Mouse (Mus musculus) heart, adult 2 months (tissue): ENCODE results near the gene Soga1. TPM values are rescaled to one million over a fixed set of nuclear protein-coding genes. Genes with fewer than 3 reads are reported as not detected.
A peak's percentile ranks its signal among the peaks of the same experiment; 100 is the strongest.

Experiments used
- DNase-seq, 2 experiments: peaks; one replicate each; pipeline ENCODE4 v3.0.0; 2021
- H3K27ac ChIP-seq: fragments of 200-600 bp; 2 replicates; pipeline ENCODE4 v1.8.1; 2022
- H3K27me3 ChIP-seq: fragments of 200-500 bp; 2 replicates; pipeline ENCODE4 v1.6.1; 2012; ENCODE audit warnings: mild to moderate bottlenecking, low read length, inconsistent platforms, mixed read lengths; ENCODE audit not compliant: control insufficient read depth, insufficient read depth
- H3K36me3 ChIP-seq: fragments of 200-500 bp; 2 replicates; pipeline ENCODE4 v1.6.1; 2012; ENCODE audit warnings: low read length, inconsistent platforms; ENCODE audit not compliant: control insufficient read depth, insufficient read depth
- H3K4me1 ChIP-seq: fragments of 200-500 bp; 2 replicates; pipeline ENCODE4 v1.6.1; 2011; ENCODE audit warnings: low read length; ENCODE audit not compliant: control insufficient read depth, insufficient read depth
- H3K4me3 ChIP-seq: fragments of 200-600 bp; 2 replicates; pipeline ENCODE4 v1.8.1; 2022
- H3K79me2 ChIP-seq: fragments of 200-500 bp; replicated peaks from 2 replicates; pipeline ENCODE4 v1.6.1; 2012; ENCODE audit warnings: mild to moderate bottlenecking, inconsistent platforms, low read length, moderate library complexity, mixed read lengths; ENCODE audit not compliant: control insufficient read depth, insufficient read depth
- H3K9ac ChIP-seq: fragments of 200-500 bp; 2 replicates; pipeline ENCODE4 v1.6.1; 2012; ENCODE audit warnings: low read depth, mild to moderate bottlenecking, control low read depth, inconsistent platforms, low read length, mixed read lengths
- CTCF ChIP-seq: fragments of 200-600 bp; IDR thresholded peaks from 2 replicates; pipeline ENCODE4 v1.8.1; 2022; ENCODE audit warnings: antibody characterized with exemption, mild to moderate bottlenecking, moderate library complexity
- EP300 ChIP-seq: fragments of 200-500 bp; IDR thresholded peaks from 2 replicates; pipeline ENCODE4 v1.6.1; 2011; ENCODE audit warnings: low read depth, low read length, control low read depth; ENCODE audit not compliant: insufficient read depth
- POLR2A ChIP-seq: fragments of 200-500 bp; IDR thresholded peaks from 2 replicates; pipeline ENCODE4 v1.6.1; 2011; ENCODE audit warnings: mild to moderate bottlenecking, low read depth, low read length, control low read depth; ENCODE audit not compliant: insufficient read depth
- WGBS: fragments of 180-500 bp; shearing (Covaris S2); methylation state at CpG from one replicate; pipeline ENCODE4 v1.1.7; 2018; 5-methylcytosine and 5-hydroxymethylcytosine counted together
- intact Hi-C: fragments of 180-260 bp; cut with DNase I; formaldehyde crosslinking; loops from one replicate; pipeline ENCODE4 v1.15.1; 2025
- polyA plus RNA-seq: library from polyadenylated mRNA; depleted of rRNA; stranded (reverse); fragments of >200 nt; gene quantifications from 2 replicates; pipeline ENCODE4 v1.2.3, GENCODE M21; 2012
- total RNA-seq, 2 experiments: library from RNA; stranded (reverse); gene quantifications; 2 replicates each; pipeline ENCODE4 v1.2.3; 2021

The Soga1 gene
- total and polyA plus RNA-seq, 3 experiments: 4.8 to 11.7 (median 10.0) TPM

DNA sequence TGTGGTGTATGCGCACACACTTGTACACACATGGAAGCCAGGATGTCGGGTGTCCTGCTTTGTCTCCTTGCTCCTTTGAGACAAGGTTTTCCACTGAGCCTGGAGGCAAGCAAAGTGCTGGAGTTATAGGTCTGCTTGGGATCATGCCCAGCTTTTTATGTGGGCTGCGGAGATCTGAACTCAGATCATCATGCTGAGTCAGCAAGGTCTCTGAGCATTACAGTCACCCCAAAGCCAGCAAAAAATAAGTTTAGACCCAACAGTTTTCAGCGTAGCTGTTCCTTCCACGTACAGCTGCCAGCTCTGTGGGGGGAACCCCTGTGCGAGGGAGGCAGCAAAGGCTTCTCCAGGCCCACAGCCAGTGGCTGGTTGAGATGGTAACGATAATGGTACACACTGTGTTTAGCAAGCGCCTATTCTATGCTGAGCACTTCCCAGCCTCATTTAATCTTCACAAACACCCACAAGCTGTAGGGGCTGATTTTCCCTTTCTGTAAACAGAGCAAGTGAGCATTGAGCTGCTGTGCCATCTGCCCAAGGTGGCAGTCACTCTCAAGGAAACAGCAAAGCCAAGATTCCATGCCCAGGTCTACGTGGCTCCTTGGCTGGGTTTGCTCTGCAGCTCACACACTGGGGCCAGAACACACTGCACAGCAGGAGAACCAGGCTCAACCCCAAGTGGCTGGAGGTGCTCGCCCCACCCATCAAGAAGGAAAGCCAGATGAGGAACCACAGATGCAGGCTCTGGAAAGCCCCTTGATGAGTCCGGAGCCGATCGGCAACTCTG is 30.5 kb downstream of the Soga1 start:
- 76% methylated on average over 13 of the region's 13 CpGs for WGBS

DNA sequence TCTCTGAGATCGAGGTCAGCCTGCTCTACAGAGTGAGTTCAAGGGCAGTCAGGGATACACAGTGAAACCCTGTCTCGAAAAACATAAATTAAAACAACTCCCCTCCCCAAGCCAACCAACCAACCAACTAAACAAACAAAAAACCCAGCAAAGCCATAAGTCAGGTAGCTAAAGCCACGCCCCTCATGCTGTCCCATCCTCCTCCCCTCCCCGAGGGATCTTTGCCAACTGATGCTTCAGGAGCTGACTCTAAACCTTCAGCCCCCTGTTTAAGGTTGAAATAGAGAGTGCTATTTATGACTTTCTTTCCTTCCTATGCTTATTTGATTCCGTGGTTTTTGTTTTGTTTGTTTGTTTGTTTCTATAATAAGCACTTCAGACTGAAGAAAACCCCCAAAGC is 32.1 kb downstream of the Soga1 start:
- WGBS: 89% methylated on average over 5 of the region's 5 CpGs
- Histone ChIP-seq H3K27me3 (no peaks in the 10 kb centered on the region), H3K9ac (no peak overlapping the region), H3K36me3 (no peaks in the 10 kb centered on the region), H3K27ac (no peak overlapping the region), H3K79me2 (peaks cover 2% of the 10 kb centered on the region), H3K4me3 (no peak overlapping the region), H3K4me1 (peaks cover 2% of the 10 kb centered on the region; the same call in 1 of the 2 replicates)
- no peak for DNase-seq
- TF ChIP-seq EP300 (no peak), POLR2A (no peak), CTCF (no peak)
- intact Hi-C loops: no loop called here

More for the DNA sequence above, 30.5 kb downstream of the Soga1 start:
- no peak for DNase-seq
- no peak overlapping the region for H3K4me3 ChIP-seq
- H3K27me3 ChIP-seq: no peaks in the 10 kb centered on the region
- intact Hi-C loops: no loop called here
- H3K36me3 ChIP-seq: no peaks in the 10 kb centered on the region
- H3K79me2 ChIP-seq: peaks cover 2% of the 10 kb centered on the region
- H3K27ac ChIP-seq: no peak overlapping the region
- TF ChIP-seq CTCF (no peak), EP300 (no peak), POLR2A (no peak)
- no peak overlapping the region for H3K9ac ChIP-seq
- peaks cover 2% of the 10 kb centered on the region; the same call in 1 of the 2 replicates for H3K4me1 ChIP-seq

DNA sequence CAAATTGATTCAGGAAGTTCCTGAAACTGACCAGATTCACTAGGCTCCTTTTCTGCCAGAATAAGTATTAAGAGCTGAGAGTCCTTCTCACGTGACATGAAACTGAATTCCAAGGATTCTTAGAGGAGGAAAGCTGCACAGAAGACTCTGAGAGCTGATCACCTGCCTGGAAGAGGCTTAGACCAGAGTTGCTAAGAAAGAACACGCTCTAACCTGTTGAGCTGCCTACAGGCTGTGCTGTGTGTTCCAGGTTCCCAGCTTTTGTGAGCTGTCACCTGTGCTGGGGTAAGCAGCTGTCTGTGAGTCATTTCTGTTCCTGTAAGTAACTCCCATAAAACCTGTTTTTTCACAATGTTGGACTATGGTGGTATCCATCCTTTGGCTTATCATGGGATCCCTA is 33.1 kb downstream of the Soga1 start:
- intact Hi-C loops: no loop called here
- no peaks in the 10 kb centered on the region for H3K27me3 ChIP-seq
- no peak overlapping the region for H3K27ac ChIP-seq
- H3K4me3 ChIP-seq: no peak overlapping the region
- H3K36me3 ChIP-seq: no peaks in the 10 kb centered on the region
- no peak overlapping the region for H3K9ac ChIP-seq
- no peak for TF ChIP-seq CTCF
- 100% methylated on average over 2 of the region's 2 CpGs for WGBS
- peaks cover 3% of the 10 kb centered on the region; the same call in 1 of the 2 replicates for H3K4me1 ChIP-seq
- H3K79me2 ChIP-seq: peaks cover 2% of the 10 kb centered on the region
- no peak for DNase-seq

DNA sequence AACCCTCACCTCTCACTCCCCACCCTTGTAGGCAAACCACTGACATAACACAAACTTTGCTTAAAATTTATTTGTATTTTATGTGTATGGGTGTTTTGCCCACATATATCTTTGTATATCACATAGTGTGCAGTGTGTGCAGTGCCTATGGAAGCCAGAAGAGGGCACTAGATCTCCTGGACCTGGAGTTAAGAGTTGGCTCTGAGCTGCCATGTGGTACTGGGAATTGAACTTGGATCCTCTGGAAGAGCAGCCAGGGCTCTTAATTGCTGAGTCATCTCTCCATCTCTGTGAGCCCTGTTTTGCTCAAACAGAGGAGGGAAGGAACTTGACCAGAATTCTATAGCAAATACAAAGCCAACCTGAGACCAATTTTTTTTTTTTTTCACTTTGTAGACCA is 35.1 kb downstream of the Soga1 start:
- DNase-seq: no peak
- TF ChIP-seq EP300: no peak
- TF ChIP-seq CTCF: peak; percentile 64
- Histone ChIP-seq H3K27me3 (no peaks in the 10 kb centered on the region), H3K27ac (no peak overlapping the region), H3K79me2 (peaks cover 3% of the 10 kb centered on the region), H3K4me1 (peaks cover 1% of the 10 kb centered on the region; the same call in 1 of the 2 replicates), H3K9ac (no peak overlapping the region), H3K4me3 (no peak overlapping the region), H3K36me3 (no peaks in the 10 kb centered on the region)
- intact Hi-C loops: loop anchor here (2.0 kb wide), 1 partner anchor 51 kb away; no protein-coding TSS in a partner anchor

DNA sequence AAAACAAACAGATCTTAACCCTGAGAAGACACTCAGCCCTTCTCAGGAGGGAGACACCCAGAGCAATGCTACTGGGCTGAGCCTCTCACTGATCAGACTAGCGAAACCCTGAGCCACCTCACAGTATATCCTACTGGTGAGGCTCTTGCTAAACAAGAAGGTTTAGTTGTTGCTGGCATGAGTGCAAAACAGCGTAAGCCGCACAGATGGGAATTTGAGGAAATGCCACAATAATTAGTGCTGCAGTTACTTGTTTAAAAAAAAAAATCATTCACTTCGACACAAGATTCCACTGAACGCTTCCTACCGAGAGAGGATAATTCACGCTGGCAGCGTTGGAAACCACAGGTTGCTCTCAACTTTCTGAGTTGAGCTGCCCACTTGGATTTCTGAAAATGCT is 35.5 kb downstream of the Soga1 start:
- 54% methylated on average over 8 of the region's 8 CpGs for WGBS
- peaks cover 1% of the 10 kb centered on the region; the same call in 1 of the 2 replicates for H3K4me1 ChIP-seq
- no peak for DNase-seq
- no peak overlapping the region for H3K9ac ChIP-seq
- no peak overlapping the region for H3K27ac ChIP-seq
- TF ChIP-seq POLR2A (no peak), CTCF (no peak), EP300 (no peak)
- H3K27me3 ChIP-seq: no peaks in the 10 kb centered on the region
- no peaks in the 10 kb centered on the region for H3K36me3 ChIP-seq
- intact Hi-C loops: loop anchor here (2.0 kb wide), 1 partner anchor 51 kb away; no protein-coding TSS in a partner anchor
- H3K4me3 ChIP-seq: no peak overlapping the region
- peaks cover 3% of the 10 kb centered on the region for H3K79me2 ChIP-seq

DNA sequence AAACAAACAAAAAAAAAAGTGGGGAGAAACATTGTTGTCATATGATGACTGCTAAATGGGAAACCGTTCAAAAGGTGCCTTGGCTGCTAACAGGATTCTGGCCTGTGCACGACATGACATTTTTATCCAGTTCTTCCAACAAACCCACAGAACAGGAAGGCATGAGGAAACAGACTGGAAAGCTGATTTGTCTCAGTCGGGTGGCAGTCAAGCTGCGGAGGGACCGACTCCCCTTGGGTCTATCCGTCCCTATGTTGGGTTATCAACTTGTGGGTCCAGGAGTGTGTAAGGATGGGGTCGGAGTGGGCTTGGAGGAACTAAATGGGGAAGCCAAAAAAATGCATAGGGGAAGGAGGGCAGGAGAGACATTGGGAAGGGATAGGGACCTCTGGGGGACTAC is 37.6 kb downstream of the Soga1 start:
- TF ChIP-seq POLR2A (no peak), CTCF (no peak), EP300 (no peak)
- no peak for DNase-seq
- H3K9ac ChIP-seq: no peak overlapping the region
- peaks cover 1% of the 10 kb centered on the region; the same call in 1 of the 2 replicates for H3K4me1 ChIP-seq
- H3K27me3 ChIP-seq: no peaks in the 10 kb centered on the region
- 47% methylated on average over 7 of the region's 7 CpGs for WGBS
- H3K4me3 ChIP-seq: no peak overlapping the region
- H3K27ac ChIP-seq: no peak overlapping the region
- H3K36me3 ChIP-seq: no peaks in the 10 kb centered on the region
- H3K79me2 ChIP-seq: peaks cover 3% of the 10 kb centered on the region
- intact Hi-C loops: no loop called here
